Mouse (Mus musculus): ENCODE measurements around the gene Gdf15.
"Not testable (repeated sequence)": the region's sequence is repeated elsewhere in the genome, so short reads cannot be mapped to it uniquely, and the experiment has no call there.

DNA sequence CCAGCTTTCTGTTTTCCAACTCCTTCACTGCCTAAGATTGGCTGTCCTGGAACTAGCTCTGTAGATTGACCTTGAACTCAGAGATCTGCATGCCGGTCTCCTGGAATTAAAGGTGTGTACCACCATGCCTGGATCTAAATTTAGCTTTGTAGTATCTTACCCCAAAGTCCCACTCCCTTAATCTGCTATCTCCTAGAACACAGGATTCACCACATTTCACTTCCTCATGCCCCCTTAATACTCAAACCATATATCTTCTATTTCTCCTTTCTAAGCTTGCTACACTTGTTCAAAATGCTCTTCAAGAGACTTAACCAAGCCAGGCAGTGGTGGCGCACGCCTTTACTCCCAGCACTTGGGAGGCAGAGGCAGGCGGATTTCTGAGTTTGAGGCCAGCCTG is 44.3 kb downstream of the Gdf15 start:
- not testable (repeated sequence) for TF ChIP-seq CTCF (IDR thresholded peaks at IDR 0.05; ENCODE audit: low read depth, low read length); GATA1 (IDR thresholded peaks at IDR 0.05; ENCODE audit: borderline replicate concordance, low read length); POLR2AphosphoS5 (IDR thresholded peaks at IDR 0.05; ENCODE audit: insufficient replicate concordance, low read depth, low read length); TAL1 (conservative IDR thresholded peaks at IDR 0.05; ENCODE audit: low read depth, low read length); GATA2 (IDR thresholded peaks at IDR 0.05; ENCODE audit: borderline replicate concordance, low read depth, low read length)

Data from G1E (cell line).